Mouse (Mus musculus): Measurements from ENCODE around the gene Lrrtm3.

The Lrrtm3 gene

GRCm38 (mm10) chr10:64089680-64090460 is at the start of gene Lrrtm3:
Gene Lrrtm3, minus strand, starts transcription at chr10:64090277.
- DNase-seq (ENCODE audit: low spot score in 2 of 2) = peak; percentile 75 to 82

- DNase-seq (ENCODE audit: low spot score in 2 of 2) = no peak
These were observed 45.4 kb upstream of the Lrrtm3 start for GRCm38 (mm10) chr10:64135481-64135880.

GRCm38 (mm10) chr10:64133461-64133860 is 43.4 kb upstream of the Lrrtm3 start:
- no peak for DNase-seq (ENCODE audit: low spot score in 2 of 2)

- no peak for DNase-seq (ENCODE audit: low spot score in 2 of 2)
These were observed 40.5 kb upstream of the Lrrtm3 start for GRCm38 (mm10) chr10:64130397-64131150.

- no peak for DNase-seq (ENCODE audit: low spot score in 2 of 2)
These were observed 28.8 kb upstream of the Lrrtm3 start for GRCm38 (mm10) chr10:64118833-64119232.

GRCm38 (mm10) chr10:64115246-64115645 is 25.2 kb upstream of the Lrrtm3 start:
- no peak for DNase-seq (ENCODE audit: low spot score in 2 of 2)

GRCm38 (mm10) chr10:64096532-64096931 is 6.5 kb upstream of the Lrrtm3 start:
- no peak for DNase-seq (ENCODE audit: low spot score in 2 of 2)

- no peak for DNase-seq (ENCODE audit: low spot score in 2 of 2)
These were observed 1.2 kb downstream of the Lrrtm3 start for GRCm38 (mm10) chr10:64088774-64089460.

DNA sequence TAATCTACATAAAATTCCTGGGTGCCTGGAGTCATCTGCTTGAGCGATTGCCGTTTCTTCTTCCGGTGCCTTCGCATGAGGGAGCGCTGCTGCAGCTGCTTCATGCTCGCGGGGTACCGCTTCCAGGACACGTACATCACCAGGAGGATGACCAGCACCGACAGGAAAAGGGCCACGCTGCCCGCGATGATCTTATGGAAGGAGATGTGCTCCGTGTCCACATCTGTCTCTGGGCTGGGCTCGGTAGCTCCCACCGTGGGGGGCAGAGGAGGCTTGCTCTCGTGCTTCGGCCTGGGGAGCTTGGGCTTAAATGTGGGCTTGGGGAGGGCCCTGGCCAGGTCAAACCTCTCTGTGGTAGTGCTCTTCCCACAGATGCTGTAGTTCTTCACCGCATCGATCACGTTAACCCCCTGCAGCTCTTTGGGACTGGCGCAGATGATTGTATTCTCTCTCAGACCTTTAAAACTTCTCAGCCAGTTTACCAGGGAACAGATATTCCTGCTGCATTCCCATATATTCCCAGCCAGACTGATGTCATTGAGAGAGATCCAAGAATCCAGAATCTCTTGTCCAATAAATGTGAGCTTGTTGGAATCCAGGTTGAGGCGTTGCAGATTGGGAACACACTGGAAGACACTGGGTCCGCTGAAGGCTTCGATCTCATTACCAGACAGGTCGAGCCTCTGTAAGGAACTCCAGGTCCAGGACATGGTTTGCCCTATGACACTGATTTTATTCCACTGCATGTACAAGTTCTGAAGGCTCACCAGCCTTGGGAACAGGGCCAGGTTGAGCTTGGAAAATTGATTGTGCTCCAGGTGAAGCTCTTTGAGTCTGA is 1.9 kb downstream of the Lrrtm3 start:
- DNase-seq (ENCODE audit: low spot score in 2 of 2) = peak in 1 of 2 experiments; percentile 38

- DNase-seq (ENCODE audit: low spot score in 2 of 2) = no peak
These were observed 2.6 kb downstream of the Lrrtm3 start for GRCm38 (mm10) chr10:64087521-64087920.

- no peak for DNase-seq (ENCODE audit: low spot score in 2 of 2)
These were observed 3.3 kb downstream of the Lrrtm3 start for GRCm38 (mm10) chr10:64086567-64087391.

DNA sequence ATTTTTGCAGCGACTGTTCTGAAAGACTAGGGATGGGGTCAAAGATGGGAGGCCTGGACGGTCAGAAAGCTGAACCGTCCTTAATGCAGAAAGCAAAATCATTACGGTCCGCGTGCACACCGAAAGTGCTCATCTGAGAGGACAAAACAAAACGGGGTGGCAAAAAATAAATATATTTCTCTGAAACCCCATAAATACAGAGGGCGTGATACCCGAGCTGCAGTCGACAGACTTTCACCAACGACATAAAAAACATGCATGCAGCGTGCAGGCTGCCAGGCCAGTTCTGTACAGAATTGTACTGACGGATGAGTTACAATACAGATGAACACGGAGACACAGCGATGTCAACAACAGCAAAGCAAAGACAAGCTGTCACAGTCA is 3.9 kb downstream of the Lrrtm3 start:
- no peak for DNase-seq (ENCODE audit: low spot score in 2 of 2)

DNA sequence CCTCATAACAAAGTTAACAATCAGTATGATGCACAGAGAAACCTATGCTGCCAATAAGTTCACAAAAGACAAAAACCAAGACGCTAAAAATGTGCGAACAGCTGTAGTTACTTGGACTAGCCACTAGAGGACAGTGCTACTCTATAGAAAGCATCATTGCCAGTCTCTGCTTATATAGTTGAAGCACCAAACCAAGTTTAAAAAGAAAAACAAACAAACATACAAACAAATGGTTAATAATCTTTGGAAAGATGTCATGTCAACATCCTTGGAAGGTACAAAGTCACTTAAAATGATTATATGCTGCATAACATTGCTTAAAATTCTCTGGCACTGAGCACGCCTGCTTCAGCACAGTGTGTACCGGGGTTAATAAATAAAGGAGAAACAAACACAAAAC is 5.6 kb downstream of the Lrrtm3 start:
- DNase-seq (ENCODE audit: low spot score in 2 of 2) = no peak

DNA sequence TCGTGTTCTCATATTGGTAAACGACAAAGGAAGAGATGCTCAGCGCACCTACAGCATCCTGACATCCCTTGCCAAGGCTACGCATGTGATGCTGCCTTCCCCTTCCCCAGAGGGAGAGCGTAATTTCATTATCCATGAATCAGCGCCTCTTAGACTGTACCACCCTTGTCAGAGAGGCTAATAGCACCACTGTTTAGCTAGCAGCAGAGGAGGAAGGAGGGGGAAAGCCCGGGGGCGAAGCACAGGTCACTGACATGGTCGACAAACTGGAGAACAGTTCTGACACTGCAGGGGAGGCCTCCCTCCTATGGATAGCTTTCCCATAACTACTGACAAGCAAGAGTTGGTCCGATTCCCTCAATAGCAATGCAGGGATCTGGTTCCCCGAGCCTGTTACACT is 6.3 kb downstream of the Lrrtm3 start:
- no peak for DNase-seq (ENCODE audit: low spot score in 2 of 2)

DNA sequence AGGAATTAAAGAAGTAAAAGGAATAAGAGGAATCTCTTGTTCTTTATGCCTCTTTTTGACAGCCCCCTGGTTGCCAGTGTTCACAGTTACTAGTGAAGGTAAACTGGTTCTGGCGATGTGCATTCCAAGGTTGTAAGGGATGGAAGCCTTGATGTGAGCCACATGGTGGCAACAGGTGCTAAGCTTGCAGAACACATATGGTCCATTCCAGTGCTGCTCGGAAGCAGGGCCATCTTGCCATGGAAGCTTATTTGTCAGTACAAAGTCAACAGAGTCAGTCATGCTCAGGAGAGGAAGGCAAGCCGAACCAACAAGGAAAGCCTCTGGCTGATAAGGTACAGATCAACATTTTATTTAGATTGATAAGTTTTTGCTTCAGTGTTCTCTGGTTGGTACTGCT is 7.7 kb downstream of the Lrrtm3 start:
- DNase-seq (ENCODE audit: low spot score in 2 of 2) = no peak

GRCm38 (mm10) chr10:64076410-64077052 is 13.5 kb downstream of the Lrrtm3 start:
- no peak for DNase-seq (ENCODE audit: low spot score in 2 of 2)

- DNase-seq (ENCODE audit: low spot score in 2 of 2) = peak; percentile 31 to 52
These were observed 14.1 kb downstream of the Lrrtm3 start for GRCm38 (mm10) chr10:64075944-64076343.

GRCm38 (mm10) chr10:64063704-64064103 is 26.4 kb downstream of the Lrrtm3 start:
- no peak for DNase-seq (ENCODE audit: low spot score in 2 of 2)

GRCm38 (mm10) chr10:64049946-64050345 is 40.1 kb downstream of the Lrrtm3 start:
- DNase-seq (ENCODE audit: low spot score in 2 of 2) = no peak

- no peak for DNase-seq (ENCODE audit: low spot score in 2 of 2)
These were observed 40.9 kb downstream of the Lrrtm3 start for GRCm38 (mm10) chr10:64049151-64049550.
